Mouse (Mus musculus) lung, postnatal 10 days (tissue): Measurements from ENCODE around the gene Abhd11.
"Not testable (repeated sequence)": the region's sequence is repeated elsewhere in the genome, so short reads cannot be mapped to it uniquely, and the experiment has no call there.

ENCODE experiments used
- DNase-seq: peaks from one replicate; pipeline ENCODE4 v3.0.0; 2021

The Abhd11 gene

GRCm38 (mm10) chr5:135008671-135009589 lies at the start of gene Abhd11:
TSS of gene Abhd11 (plus strand) at chr5:135009152.
- DNase-seq: peak; percentile 100

DNA sequence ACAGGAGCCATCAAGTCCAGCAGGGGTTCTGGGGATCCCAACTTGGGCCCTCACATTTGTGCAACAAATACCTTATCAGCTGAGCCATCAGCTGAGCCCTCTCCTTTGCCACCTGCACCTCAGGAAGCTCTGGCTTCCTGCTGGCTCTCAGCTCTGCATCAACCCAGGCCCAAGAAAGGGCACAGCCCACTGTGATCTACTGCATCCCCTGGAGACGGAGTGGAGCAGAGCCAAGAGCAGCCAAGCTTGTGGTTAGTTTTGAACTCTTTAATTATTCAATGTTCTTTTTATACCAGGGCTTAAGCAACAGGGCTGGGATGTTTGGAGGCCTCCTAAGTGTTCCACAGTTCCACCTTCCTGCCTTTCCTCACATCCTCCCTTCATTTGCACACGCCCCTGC lies 48.5 kb upstream of the Abhd11 start:
- DNase-seq: no peak

- no peak for DNase-seq
Measured at GRCm38 (mm10) chr5:134961519-134961918, 47.4 kb upstream of the Abhd11 start.

- DNase-seq: peak; percentile 82
Measured at GRCm38 (mm10) chr5:134963546-134963945, 45.4 kb upstream of the Abhd11 start.

- not testable (repeated sequence) for DNase-seq
Measured at GRCm38 (mm10) chr5:134964655-134965054, 44.3 kb upstream of the Abhd11 start.

DNA sequence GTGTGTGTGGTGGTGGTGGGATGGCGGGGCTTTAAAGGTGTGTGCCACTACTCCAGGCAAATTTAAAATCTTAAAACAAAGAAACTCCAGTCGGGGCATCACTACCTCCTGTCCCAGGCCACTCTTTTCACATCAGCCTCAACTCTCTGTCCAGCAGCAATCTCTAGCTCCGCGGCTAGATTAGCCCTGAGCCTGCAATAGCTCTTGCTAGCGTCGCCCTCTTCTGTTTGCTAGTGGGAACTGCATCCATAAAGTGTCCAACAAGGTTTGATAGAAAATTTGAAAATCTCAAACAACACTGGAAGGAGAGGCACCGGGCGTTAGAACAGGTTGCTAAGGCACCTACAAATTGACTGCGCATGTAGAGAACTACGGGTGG lies 43.5 kb upstream of the Abhd11 start:
- DNase-seq: peak; percentile 90

DNA sequence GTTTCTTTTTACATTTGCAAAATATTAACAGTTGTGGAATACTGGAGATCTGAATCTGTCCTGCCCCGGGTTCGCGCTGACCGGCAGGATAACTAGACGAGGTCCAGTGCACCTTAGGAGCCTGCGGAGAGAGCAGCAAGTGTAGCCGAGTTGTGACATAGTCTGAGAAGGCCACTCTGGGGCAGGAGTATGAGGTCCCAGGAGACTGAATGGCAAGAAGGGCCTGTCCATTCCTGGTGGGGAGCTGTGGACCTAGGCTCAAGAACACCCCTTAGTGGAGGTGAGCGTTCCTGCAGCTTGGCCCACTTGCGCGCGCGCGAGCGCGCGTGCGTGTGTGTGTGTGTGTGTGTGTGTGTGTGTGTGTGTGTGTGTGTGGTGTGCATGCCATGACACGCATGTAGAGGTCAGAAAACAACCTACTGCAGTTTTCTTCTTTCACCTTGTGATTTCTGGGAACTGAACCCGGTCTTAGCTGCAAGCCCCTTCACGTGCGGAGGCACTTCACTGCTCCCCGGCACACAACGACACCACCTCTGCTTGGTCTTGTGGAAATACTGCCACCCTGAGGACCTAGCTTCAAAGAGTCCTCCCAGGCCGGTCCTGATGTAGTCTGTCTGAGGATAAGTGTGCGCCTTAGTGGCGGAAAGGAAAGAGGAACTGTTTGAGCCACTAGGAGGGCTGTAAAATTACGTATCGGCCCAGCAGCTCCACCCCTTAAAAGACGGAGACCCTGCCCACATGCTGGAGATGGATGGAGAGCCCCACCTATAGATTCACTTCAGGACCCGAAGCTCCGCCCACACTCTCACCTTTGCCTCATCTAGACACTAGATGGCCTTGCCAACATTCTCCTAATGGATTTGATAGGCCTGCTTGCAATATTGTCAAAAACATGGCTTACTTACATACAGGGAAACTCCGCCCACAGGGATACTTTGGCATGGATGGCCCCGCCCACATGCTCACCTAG lies 42.8 kb upstream of the Abhd11 start:
- peak; percentile 75 for DNase-seq

DNA sequence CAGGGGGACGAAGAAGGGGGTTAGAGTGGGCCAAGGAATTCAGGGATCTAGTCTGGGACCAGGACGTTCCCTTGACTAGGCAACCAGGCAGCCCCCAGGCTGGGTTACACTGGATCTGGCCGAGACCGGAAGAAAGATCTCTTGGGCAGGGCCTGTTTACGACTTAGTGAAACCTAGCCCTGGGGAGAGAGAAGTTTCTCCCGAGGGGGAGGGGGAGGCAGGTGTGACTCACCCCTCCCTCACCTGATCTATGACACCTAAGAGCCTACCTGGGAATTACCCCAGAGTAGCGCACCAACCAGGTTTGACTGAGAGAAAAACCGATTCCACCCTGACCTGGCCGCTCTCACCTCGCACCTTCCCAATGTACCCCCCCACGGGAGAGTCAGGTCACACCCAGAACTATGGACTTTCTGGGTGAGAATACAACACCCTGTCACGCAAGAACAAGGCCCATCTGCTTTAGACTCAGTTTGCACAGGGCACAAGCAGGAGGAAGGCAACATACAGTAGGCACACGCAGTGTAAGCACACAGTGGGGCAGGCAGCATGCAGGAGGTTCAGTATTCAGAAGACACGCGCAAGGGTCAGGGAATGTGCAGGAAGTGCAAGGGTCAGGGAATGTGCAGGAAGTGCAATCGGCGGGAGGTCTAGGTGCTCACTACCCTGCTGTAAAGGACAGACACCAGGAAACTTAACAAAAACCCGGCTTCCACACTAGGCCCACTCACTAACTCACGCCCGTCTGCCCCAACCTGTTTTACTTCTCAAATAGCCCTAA lies 41.6 kb upstream of the Abhd11 start:
- no peak for DNase-seq

DNA sequence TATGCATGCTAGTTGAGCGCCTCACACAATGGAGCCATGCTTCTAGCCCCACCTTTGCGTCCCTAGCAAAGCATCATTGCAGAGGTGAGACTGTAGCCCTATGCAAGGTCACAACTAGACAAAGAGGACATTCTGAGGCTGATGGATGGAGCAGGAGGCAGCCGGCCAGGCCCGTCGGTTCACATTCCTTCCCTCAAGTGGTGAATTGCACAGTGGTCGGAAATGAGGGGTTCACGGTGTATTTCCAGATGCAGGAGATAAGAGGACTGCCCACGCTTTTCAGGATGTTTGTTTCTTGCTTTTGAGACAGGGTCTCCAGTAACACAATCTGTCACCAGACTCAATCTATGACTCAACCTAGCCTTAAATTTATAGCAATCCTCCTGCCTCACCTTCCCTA lies 38.3 kb upstream of the Abhd11 start:
- DNase-seq: no peak

GRCm38 (mm10) chr5:134973081-134973480 lies 35.9 kb upstream of the Abhd11 start:
- DNase-seq: no peak

DNA sequence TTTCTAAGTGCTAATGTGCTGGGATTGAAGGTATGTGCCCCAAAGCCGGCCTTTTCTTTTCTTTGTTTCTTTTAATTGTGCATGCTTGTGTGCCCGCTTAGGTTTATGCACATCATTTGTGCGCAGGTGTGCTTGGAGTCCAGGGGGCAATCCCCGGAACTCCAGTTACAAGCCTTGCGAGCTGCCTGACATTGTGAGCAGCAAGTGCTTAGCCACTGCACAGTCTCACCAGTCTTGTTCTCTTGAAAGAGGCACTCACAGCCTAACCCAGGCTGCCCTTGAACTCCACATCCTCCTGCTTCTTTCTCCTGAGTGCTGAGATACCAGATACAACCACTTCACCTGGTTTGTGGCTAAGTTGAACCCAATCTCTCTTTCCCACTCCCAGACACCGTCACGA lies 35.4 kb upstream of the Abhd11 start:
- DNase-seq: no peak

DNA sequence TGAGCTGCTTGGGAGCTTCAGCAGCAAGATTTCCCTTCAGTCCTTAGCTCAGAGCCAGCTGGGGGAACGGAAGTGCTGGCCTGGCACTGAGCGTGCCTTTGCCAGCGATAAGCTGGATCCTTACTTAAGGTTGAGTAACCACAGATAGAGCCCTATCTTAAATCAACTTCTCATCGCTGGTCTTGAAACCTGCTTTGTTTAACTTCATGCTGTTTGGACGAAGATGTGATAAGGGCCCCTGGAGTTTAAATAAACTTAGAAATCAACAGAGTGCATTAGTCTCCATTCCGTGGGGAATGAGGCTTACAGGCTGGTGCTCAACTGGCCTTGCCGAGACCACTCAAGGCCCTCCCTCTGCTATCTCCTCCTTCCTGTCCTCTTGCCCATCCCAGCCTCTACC lies 34.7 kb upstream of the Abhd11 start:
- DNase-seq: no peak

DNA sequence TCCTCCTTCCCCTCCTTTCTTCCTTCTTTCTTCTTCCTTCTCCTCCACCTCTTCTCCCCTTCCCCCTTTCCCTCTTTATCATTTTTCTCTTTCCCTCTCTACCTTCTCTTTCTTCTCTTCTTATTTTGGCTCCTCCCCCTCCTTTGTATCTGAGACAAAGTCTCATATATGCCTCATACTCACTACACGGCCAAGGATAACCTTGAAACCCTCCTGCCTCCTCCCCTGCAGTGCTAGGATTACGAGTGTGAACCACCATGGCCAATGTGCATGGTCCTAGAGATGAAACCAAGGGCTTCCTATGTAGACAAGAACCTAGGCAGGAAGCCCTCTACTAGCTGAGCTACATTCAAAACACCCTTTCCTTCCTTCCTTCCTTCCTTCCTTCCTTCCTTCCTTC lies 34.0 kb upstream of the Abhd11 start:
- DNase-seq: no peak

- DNase-seq: no peak
Measured at GRCm38 (mm10) chr5:134976164-134976563, 32.8 kb upstream of the Abhd11 start.

DNA sequence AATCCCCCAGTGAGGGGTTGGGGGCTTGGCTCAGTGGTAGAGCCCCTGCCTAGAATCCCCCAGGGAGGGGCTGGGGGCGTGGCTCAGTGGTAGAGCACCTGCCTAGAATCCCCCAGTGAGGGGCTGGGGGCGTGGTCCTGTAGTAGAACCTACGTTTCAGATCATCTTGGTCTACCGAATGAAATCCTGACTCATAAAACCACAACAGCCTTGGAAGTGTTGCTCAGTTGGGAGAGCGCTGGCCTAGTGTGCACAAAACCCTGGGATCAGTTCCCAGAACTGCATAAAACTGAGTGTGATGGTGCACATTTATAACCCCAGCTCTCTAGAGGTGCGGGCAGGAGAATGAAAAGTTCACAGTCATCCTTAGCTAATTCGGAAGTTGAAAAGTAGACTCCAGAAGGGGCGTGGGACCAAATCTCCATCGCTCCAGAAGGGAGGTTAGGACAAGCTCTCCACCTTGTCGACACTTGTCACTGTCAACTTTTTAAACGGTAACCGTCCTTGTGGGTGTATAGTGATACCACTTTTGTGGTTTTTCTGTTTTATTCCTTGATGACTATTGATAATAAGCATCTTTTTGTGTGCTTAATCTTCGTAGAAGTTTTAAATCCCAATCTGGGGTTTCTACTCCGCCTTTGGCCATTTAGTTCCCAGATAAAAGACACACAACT lies 32.2 kb upstream of the Abhd11 start:
- DNase-seq: no peak

GRCm38 (mm10) chr5:134977837-134978236 lies 31.1 kb upstream of the Abhd11 start:
- DNase-seq: no peak

DNA sequence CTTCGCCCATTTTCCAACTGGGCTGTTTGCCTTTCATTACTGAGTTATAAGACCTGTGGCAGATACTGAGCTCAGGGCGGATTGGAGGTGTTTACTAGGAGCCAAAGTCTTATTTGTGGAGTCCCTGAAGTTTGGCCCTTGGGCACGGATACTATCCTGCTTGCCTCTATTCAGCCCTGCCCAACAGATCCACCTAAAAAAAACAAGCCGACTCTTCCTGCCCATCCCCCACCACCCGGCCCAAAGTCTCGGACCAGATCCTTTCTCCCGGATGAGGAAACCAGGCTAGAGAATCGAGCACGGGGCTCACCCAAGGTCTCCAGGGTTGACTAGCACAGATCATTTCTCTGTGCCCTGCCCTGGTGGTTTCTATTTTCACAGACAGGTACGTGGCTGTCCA lies 27.8 kb upstream of the Abhd11 start:
- DNase-seq: no peak

GRCm38 (mm10) chr5:134983111-134983510 lies 25.8 kb upstream of the Abhd11 start:
- DNase-seq: no peak

DNA sequence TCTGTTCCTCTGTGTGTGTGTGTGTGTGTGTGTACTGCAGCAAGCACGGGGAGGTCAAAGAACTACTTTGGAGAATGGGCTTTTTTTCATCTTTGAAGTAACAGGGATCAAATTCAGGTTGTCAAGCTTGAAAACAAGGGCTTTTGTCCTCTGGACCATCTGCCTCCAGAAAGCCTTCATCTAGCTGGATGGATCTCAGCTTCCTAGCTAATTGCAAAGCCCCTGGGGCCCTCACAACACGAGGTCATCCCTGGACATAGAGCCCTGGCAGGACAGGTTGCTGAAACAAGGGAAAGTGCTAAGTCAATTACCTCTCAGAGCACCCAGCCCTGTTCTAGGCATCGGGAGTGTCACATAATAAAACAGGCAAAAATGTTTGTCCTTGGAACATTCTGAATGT lies 25.2 kb upstream of the Abhd11 start:
- DNase-seq: no peak

DNA sequence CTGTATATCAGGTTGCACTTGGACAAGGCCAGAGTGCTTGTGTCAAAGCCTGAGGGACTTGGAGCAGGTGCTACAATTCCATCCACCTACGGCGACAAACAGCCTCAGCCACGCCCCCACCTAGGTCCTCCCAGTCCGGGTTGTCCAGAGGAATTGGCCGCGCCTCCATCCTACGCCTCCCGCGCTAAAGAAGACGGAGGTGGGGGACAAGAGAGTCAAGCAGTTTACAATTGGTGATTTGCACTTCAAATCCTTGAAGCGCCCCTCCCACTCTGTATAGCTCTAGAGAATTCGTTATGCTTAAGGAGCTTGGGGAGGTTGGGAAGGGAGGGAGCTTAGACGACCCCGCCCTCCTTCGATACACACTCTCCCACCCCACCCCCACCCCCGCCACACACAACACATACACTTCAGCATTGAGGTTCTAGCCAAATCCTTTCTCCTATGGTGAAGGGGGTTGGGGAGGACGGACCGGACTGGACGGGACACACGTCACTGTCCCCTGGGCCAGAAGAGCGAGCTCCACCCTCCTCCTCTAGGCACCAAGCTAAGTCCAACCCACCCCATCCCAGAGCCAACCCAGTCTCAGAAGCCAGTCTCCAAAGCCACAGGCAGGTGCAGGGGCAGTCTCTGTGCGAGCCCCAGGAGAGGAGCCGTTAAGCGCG lies 23.2 kb upstream of the Abhd11 start, which contains the start of gene Cldn3:
Gene Cldn3, plus strand, starts transcription at position 582 of the 665 bp plus-strand sequence.
- peak; percentile 88 for DNase-seq
